Mouse (Mus musculus) small intestine, adult 2 months (tissue): ENCODE results near the gene Trmt1.

ENCODE experiments used
- CTCF ChIP-seq: fragments of 200-500 bp; IDR thresholded peaks from 2 replicates; pipeline ENCODE4 v1.5.1; 2012; ENCODE audit warnings: low read depth, mild to moderate bottlenecking, control low read depth, inconsistent platforms, low read length, moderate library complexity, mixed read lengths; ENCODE audit not compliant: insufficient replicate concordance, insufficient read length; ENCODE audit errors: extremely low read depth
- POLR2A ChIP-seq: fragments of 200-500 bp; IDR thresholded peaks from 2 replicates; pipeline ENCODE4 v1.6.1; 2012; ENCODE audit warnings: low read depth, mild to moderate bottlenecking, control low read depth, inconsistent platforms, low read length, moderate library complexity

DNA sequence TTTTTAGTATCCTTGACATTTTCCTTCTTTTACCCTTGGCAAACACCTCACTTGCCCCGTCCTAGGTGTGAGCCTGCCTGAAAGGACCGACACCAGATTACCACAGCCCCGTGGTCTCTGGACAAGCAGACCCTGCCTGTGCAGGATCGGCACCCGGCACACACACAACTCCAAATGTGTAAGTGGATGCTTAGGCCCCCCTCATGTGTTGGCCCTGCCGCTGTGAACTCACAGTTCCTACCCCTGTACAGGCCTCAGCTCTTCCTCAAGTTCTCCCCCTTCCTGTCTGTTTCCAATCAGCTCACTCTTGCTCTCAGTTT is 36.4 kb downstream of the Trmt1 start:
- TF ChIP-seq CTCF (no peak), POLR2A (no peak)
